Mouse (Mus musculus): Measurements from ENCODE around the gene Tomm6.

DNA sequence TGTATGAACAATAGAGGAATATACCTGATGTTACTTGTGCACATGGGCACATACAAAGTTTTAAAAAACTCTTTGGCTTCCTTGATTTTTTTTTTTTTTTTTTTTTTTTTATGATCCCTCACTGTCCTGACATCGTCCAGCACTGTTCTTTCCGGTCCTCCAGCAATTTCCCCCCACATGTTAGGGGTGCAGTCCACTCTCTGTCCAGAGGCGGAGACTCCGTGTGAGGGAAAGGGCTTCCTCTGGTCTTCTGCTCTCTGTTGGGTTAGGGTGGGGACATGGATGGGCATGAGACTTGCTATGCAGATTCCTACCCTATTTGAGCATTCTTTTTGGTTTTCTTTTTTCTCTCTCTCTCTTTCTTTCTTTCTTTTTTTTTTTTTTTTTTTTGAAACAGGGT is 30.3 kb downstream of the Tomm6 start:
- no peak for TF ChIP-seq CTCF (IDR thresholded peaks at IDR 0.05; ENCODE audit: low read depth)
- TF ChIP-seq EP300 (IDR thresholded peaks at IDR 0.05; ENCODE audit: low read depth), result no peak
